Mouse (Mus musculus) bone marrow, adult 2 months (tissue): ENCODE measurements around the gene Scgb1a1.

ENCODE experiments used
- CTCF ChIP-seq: fragments of 200-500 bp; IDR thresholded peaks from 2 replicates; pipeline ENCODE4 v1.5.1; 2011; ENCODE audit warnings: low read length, control low read depth; ENCODE audit not compliant: control insufficient read depth, insufficient read depth
- POLR2A ChIP-seq: fragments of 200-500 bp; IDR thresholded peaks from 2 replicates; pipeline ENCODE4 v1.6.1; 2011; ENCODE audit warnings: low read depth, mild to moderate bottlenecking, control low read depth, low read length, borderline replicate concordance; ENCODE audit not compliant: control insufficient read depth

- TF ChIP-seq CTCF (no peak), POLR2A (no peak)
Measured at GRCm38 (mm10) chr19:9038136-9038535, 49.6 kb downstream of the Scgb1a1 start.
